Mouse (Mus musculus): Measurements from ENCODE around the gene Olfr424.

- TF ChIP-seq CTCF (IDR thresholded peaks at IDR 0.05; ENCODE audit: low read depth), result no peak
- no peak for TF ChIP-seq EP300 (optimal IDR thresholded peaks at IDR 0.05)
Observed at GRCm38 (mm10) chr1:174171537-174171936, 40.2 kb downstream of the Olfr424 start.
